Mouse (Mus musculus): ENCODE results near the gene Apon. TPM values are rescaled to one million over a fixed set of nuclear protein-coding genes. Genes with fewer than 3 reads are reported as not detected.
A peak's percentile ranks its signal among the peaks of the same experiment; 100 is the strongest.

The Apon gene
- polyA plus RNA-seq, 1 experiment: 0.16 TPM

DNA sequence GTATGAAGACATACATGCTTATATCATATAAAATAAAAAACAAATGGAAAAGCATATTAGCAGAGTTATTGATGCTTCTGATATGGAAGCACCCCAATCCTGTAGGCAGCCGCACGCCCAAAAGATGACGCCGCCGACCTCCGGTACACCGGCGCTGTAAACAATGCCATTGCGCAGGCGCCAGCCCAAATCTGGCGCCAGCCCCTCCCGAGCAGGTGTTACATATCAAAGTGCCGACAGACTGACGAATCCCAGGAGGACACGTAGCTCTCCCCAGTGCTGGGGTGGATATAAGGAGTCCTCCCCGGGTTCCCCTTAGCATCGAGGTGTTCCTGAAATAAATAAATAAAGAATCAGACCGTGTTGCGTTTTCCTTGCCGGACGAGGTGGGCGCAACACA lies 8.4 kb downstream of the Apon start:
- no peak for TF ChIP-seq CTCF (IDR thresholded peaks at IDR 0.05; ENCODE audit: control insufficient read depth, insufficient read depth, insufficient read length)
- no peak for TF ChIP-seq USF1 (IDR thresholded peaks at IDR 0.05; ENCODE audit: low read depth)
- TF ChIP-seq MYOG (IDR thresholded peaks at IDR 0.05; ENCODE audit: control insufficient read depth, extremely low read depth, insufficient read length): no peak
- TF ChIP-seq MYOD1 (IDR thresholded peaks at IDR 0.05; ENCODE audit: control insufficient read depth, insufficient read length, low read depth): no peak
- no peak for TF ChIP-seq CEBPB (IDR thresholded peaks at IDR 0.05; ENCODE audit: low read depth)
- no peak for TF ChIP-seq MAX (IDR thresholded peaks at IDR 0.05)
- no peak for TF ChIP-seq FOSL1 (IDR thresholded peaks at IDR 0.05; ENCODE audit: insufficient read depth, low read length, poor library complexity, severe bottlenecking)
- Histone ChIP-seq H3K4me3 (ENCODE audit: insufficient read depth, poor library complexity, severe bottlenecking) (no peak overlapping the region), H3K79me3 (ENCODE audit: low read depth) (no peaks in the 10 kb centered on the region)

GRCm38 (mm10) chr10:128263393-128264310 lies 9.8 kb downstream of the Apon start:
- no peak overlapping the region for H3ac ChIP-seq (ENCODE audit: control insufficient read depth, insufficient read length, low read depth)
- H3K36me3 ChIP-seq (ENCODE audit: control insufficient read depth, insufficient read depth): no peaks in the 10 kb centered on the region
- H3K79me3 ChIP-seq (ENCODE audit: low read depth): no peaks in the 10 kb centered on the region
- H3K79me2 ChIP-seq (ENCODE audit: control insufficient read depth, insufficient read depth): no peaks in the 10 kb centered on the region
- no peak for TF ChIP-seq USF1 (IDR thresholded peaks at IDR 0.05; ENCODE audit: low read depth)
- TF ChIP-seq FOSL1 (IDR thresholded peaks at IDR 0.05; ENCODE audit: insufficient read depth, low read length, poor library complexity, severe bottlenecking): no peak
- no peak for TF ChIP-seq MYOD1 (IDR thresholded peaks at IDR 0.05; ENCODE audit: control insufficient read depth, insufficient read length, low read depth)
- no peak for TF ChIP-seq CEBPB (IDR thresholded peaks at IDR 0.05; ENCODE audit: low read depth)
- no peak for TF ChIP-seq CTCF (IDR thresholded peaks at IDR 0.05; ENCODE audit: control insufficient read depth, insufficient read depth, insufficient read length)
- no peak for TF ChIP-seq MAX (IDR thresholded peaks at IDR 0.05)
- no peak for TF ChIP-seq MYOG (IDR thresholded peaks at IDR 0.05; ENCODE audit: control insufficient read depth, extremely low read depth, insufficient read length)
- H3K4me3 ChIP-seq (ENCODE audit: insufficient read depth, poor library complexity, severe bottlenecking): no peak overlapping the region
- no peaks in the 10 kb centered on the region for H3K27me3 ChIP-seq (ENCODE audit: control insufficient read depth, insufficient read depth, insufficient read length)

More for the DNA sequence above, 8.4 kb downstream of the Apon start:
- Histone ChIP-seq H3K79me2 (ENCODE audit: control insufficient read depth, insufficient read depth) (no peaks in the 10 kb centered on the region), H3ac (ENCODE audit: control insufficient read depth, insufficient read length, low read depth) (no peak overlapping the region), H3K36me3 (ENCODE audit: control insufficient read depth, insufficient read depth) (no peaks in the 10 kb centered on the region), H3K27me3 (ENCODE audit: control insufficient read depth, insufficient read depth, insufficient read length) (no peaks in the 10 kb centered on the region)

GRCm38 (mm10) chr10:128268371-128268770 lies 14.5 kb downstream of the Apon start, which contains the start of gene Apof:
Gene Apof (plus strand): TSS chr10:128268671.
- Histone ChIP-seq H3K27me3 (ENCODE audit: control insufficient read depth, insufficient read depth, insufficient read length) (no peaks in the 10 kb centered on the region), H3K36me3 (ENCODE audit: control insufficient read depth, insufficient read depth) (no peaks in the 10 kb centered on the region), H3K79me2 (ENCODE audit: control insufficient read depth, insufficient read depth) (no peaks in the 10 kb centered on the region), H3K79me3 (ENCODE audit: low read depth) (no peaks in the 10 kb centered on the region), H3K4me3 (ENCODE audit: insufficient read depth, poor library complexity, severe bottlenecking) (no peak within 1 kb of the TSS), H3ac (ENCODE audit: control insufficient read depth, insufficient read length, low read depth) (no peak within 1 kb of the TSS)
- TF ChIP-seq MAX (IDR thresholded peaks at IDR 0.05): no peak
- no peak for TF ChIP-seq CEBPB (IDR thresholded peaks at IDR 0.05; ENCODE audit: low read depth)
- TF ChIP-seq FOSL1 (IDR thresholded peaks at IDR 0.05; ENCODE audit: insufficient read depth, low read length, poor library complexity, severe bottlenecking): no peak
- TF ChIP-seq MYOD1 (IDR thresholded peaks at IDR 0.05; ENCODE audit: control insufficient read depth, insufficient read length, low read depth): no peak
- TF ChIP-seq USF1 (IDR thresholded peaks at IDR 0.05; ENCODE audit: low read depth): no peak
- TF ChIP-seq CTCF (IDR thresholded peaks at IDR 0.05; ENCODE audit: control insufficient read depth, insufficient read depth, insufficient read length): no peak
- no peak for TF ChIP-seq MYOG (IDR thresholded peaks at IDR 0.05; ENCODE audit: control insufficient read depth, extremely low read depth, insufficient read length)

DNA sequence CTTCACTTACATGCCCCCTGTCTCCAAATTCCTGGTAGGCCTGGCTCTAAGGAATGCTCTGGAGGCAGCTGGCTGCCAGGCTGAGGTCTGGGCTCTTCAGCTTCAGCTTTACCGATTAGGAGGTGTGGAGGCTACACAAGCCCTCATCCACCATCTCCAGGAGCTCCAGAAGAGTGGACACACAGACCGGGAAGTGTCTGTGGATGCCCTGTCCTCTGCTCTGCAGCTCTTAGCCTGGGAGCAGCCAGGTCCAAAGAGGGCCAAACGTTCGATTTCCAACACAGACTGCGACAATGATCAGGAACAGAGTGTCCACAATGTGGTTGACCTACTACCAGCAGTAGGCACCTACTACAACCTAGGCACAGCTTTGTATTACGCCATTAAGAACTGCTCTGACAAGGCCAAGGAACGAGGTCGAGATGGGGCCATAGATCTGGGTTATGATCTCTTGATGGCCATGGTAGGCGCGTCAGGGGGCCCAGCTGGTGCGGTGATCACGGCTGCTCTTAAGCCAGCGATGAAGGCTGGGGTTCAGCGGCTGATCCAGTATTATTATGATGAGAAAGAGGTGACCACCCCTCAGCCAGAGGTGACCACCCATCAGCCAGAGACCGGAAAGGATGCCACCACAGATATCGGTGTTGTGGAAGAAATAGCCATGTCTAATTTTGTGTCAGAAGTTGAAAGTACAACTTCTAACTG lies 15.5 kb downstream of the Apon start:
- Histone ChIP-seq H3K79me2 (ENCODE audit: control insufficient read depth, insufficient read depth) (no peaks in the 10 kb centered on the region), H3K36me3 (ENCODE audit: control insufficient read depth, insufficient read depth) (no peaks in the 10 kb centered on the region), H3K27me3 (ENCODE audit: control insufficient read depth, insufficient read depth, insufficient read length) (no peaks in the 10 kb centered on the region), H3K4me3 (ENCODE audit: insufficient read depth, poor library complexity, severe bottlenecking) (no peak overlapping the region), H3K79me3 (ENCODE audit: low read depth) (no peaks in the 10 kb centered on the region), H3ac (ENCODE audit: control insufficient read depth, insufficient read length, low read depth) (no peak overlapping the region)
- TF ChIP-seq MYOD1 (IDR thresholded peaks at IDR 0.05; ENCODE audit: control insufficient read depth, insufficient read length, low read depth) (no peak), MYOG (IDR thresholded peaks at IDR 0.05; ENCODE audit: control insufficient read depth, extremely low read depth, insufficient read length) (no peak), FOSL1 (IDR thresholded peaks at IDR 0.05; ENCODE audit: insufficient read depth, low read length, poor library complexity, severe bottlenecking) (no peak), CEBPB (IDR thresholded peaks at IDR 0.05; ENCODE audit: low read depth) (no peak), MAX (IDR thresholded peaks at IDR 0.05) (no peak)

DNA sequence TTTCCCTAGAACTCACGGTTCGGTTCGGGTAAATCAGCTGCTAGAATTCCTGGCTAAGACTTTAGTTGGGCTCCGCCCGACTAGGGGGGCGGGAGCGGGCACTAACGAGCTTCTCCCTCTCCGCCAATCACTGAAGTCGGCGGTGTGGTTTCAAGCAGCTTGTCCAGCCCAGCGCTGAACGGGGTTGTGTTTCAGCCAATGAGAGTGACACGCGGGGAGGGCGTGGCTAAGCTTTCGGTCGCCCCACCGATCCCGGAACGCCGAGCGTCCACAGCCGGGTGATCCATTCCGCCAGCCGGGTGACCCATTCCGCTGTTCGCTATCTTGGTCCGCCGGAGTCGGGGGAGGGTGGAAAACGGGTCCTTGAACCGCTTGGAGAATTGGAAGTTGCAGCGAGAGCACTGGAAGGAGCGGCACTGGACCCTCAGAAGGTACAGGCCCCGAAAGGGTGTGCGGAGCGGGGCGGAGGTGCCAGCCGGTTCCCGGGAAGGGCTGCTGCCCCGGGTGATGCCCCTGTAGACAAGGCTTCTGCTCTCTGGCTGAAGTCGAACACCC lies 16.5 kb downstream of the Apon start, which contains the start of gene Stat2:
Gene Stat2 (plus strand): TSS at position 273 of the 555 bp plus-strand sequence.
- peak within 1 kb of the TSS; percentile 79 for H3ac ChIP-seq (ENCODE audit: control insufficient read depth, insufficient read length, low read depth)
- no peak for TF ChIP-seq CTCF (IDR thresholded peaks at IDR 0.05; ENCODE audit: control insufficient read depth, insufficient read depth, insufficient read length)
- TF ChIP-seq MAX (IDR thresholded peaks at IDR 0.05): peak; percentile 10
- no peak for TF ChIP-seq USF1 (IDR thresholded peaks at IDR 0.05; ENCODE audit: low read depth)

More for the DNA sequence above, 16.5 kb downstream of the Apon start, which contains the start of gene Stat2:
- Histone ChIP-seq H3K4me3 (ENCODE audit: insufficient read depth, poor library complexity, severe bottlenecking) (peak within 1 kb of the TSS; percentile 69), H3K79me3 (ENCODE audit: low read depth) (no peaks in the 10 kb centered on the region), H3K79me2 (ENCODE audit: control insufficient read depth, insufficient read depth) (no peaks in the 10 kb centered on the region), H3K36me3 (ENCODE audit: control insufficient read depth, insufficient read depth) (no peaks in the 10 kb centered on the region), H3K27me3 (ENCODE audit: control insufficient read depth, insufficient read depth, insufficient read length) (no peaks in the 10 kb centered on the region)

Data from C2C12 (cell line).